Mouse (Mus musculus): ENCODE results near the gene Olfr457.
A peak's percentile ranks its signal among the peaks of the same experiment; 100 is the strongest.
"Not testable (repeated sequence)": the region's sequence is repeated elsewhere in the genome, so short reads cannot be mapped to it uniquely, and the experiment has no call there.

Gene Olfr457

GRCm38 (mm10) chr6:42476235-42476634 lies at the start of gene Olfr457:
Gene Olfr457 (minus strand): TSS chr6:42476335.
- DNase-seq (ENCODE audit: inconsistent ontology term): no peak

GRCm38 (mm10) chr6:42513461-42513860 lies 37.3 kb upstream of the Olfr457 start:
- DNase-seq (ENCODE audit: inconsistent ontology term): peak; percentile 60

- peak; percentile 93 for DNase-seq (ENCODE audit: inconsistent ontology term)
Observed at GRCm38 (mm10) chr6:42509311-42509710, 33.2 kb upstream of the Olfr457 start.

GRCm38 (mm10) chr6:42503478-42503877 lies 27.3 kb upstream of the Olfr457 start:
- DNase-seq (ENCODE audit: inconsistent ontology term): no peak

- peak; percentile 71 for DNase-seq (ENCODE audit: inconsistent ontology term)
Observed at GRCm38 (mm10) chr6:42489731-42490130, 13.6 kb upstream of the Olfr457 start.

GRCm38 (mm10) chr6:42487114-42487513 lies 11.0 kb upstream of the Olfr457 start, which contains the start of gene Olfr456:
Gene Olfr456 (minus strand): TSS chr6:42487214.
- DNase-seq (ENCODE audit: inconsistent ontology term): no peak

- no peak for DNase-seq (ENCODE audit: inconsistent ontology term)
Observed at GRCm38 (mm10) chr6:42484633-42485032, 8.5 kb upstream of the Olfr457 start.

GRCm38 (mm10) chr6:42471298-42471697 lies 4.8 kb downstream of the Olfr457 start:
- not testable (repeated sequence) for DNase-seq (ENCODE audit: inconsistent ontology term)

- no peak for DNase-seq (ENCODE audit: inconsistent ontology term)
Observed at GRCm38 (mm10) chr6:42470542-42470941, 5.6 kb downstream of the Olfr457 start.

GRCm38 (mm10) chr6:42465096-42465495 lies 11.0 kb downstream of the Olfr457 start, which contains the start of gene Olfr458:
Gene Olfr458 (minus strand): TSS chr6:42465196.
- DNase-seq (ENCODE audit: inconsistent ontology term): no peak

- no peak for DNase-seq (ENCODE audit: inconsistent ontology term)
Observed at GRCm38 (mm10) chr6:42447381-42447780, 28.8 kb downstream of the Olfr457 start.

GRCm38 (mm10) chr6:42444491-42444890 lies 31.6 kb downstream of the Olfr457 start:
- peak; percentile 71 for DNase-seq (ENCODE audit: inconsistent ontology term)

- no peak for DNase-seq (ENCODE audit: inconsistent ontology term)
Observed at GRCm38 (mm10) chr6:42441395-42441794, 34.7 kb downstream of the Olfr457 start.

- no peak for DNase-seq (ENCODE audit: inconsistent ontology term)
Observed at GRCm38 (mm10) chr6:42435490-42435889, 40.6 kb downstream of the Olfr457 start.

GRCm38 (mm10) chr6:42434446-42434845 lies 41.7 kb downstream of the Olfr457 start, which contains the start of gene Tas2r126:
Gene Tas2r126 (plus strand): TSS chr6:42434535.
- DNase-seq (ENCODE audit: inconsistent ontology term): no peak

GRCm38 (mm10) chr6:42433554-42433953 lies 42.6 kb downstream of the Olfr457 start:
- peak; percentile 3 for DNase-seq (ENCODE audit: inconsistent ontology term)

- DNase-seq (ENCODE audit: inconsistent ontology term): no peak
Observed at GRCm38 (mm10) chr6:42426337-42426736, 49.8 kb downstream of the Olfr457 start.

- no peak for DNase-seq (ENCODE audit: inconsistent ontology term)
Observed at GRCm38 (mm10) chr6:42424472-42424871, 51.7 kb downstream of the Olfr457 start.

- DNase-seq (ENCODE audit: inconsistent ontology term): no peak
Observed at GRCm38 (mm10) chr6:42421439-42421838, 54.7 kb downstream of the Olfr457 start.

GRCm38 (mm10) chr6:42419443-42419842 lies 56.7 kb downstream of the Olfr457 start:
- peak; percentile 38 for DNase-seq (ENCODE audit: inconsistent ontology term)
